Mouse (Mus musculus) lung, postnatal 25 days (tissue): ENCODE measurements around the gene Olfr1164.

Experiments used
- DNase-seq: peaks from one replicate; pipeline ENCODE4 v3.0.0; 2022; ENCODE audit warnings: low spot score

Olfr1164 gene

GRCm38 (mm10) chr2:88093866-88094265, at the start of gene Olfr1164:
Olfr1164 (minus strand) TSS chr2:88093966.
- no peak for DNase-seq

GRCm38 (mm10) chr2:88128172-88128571, 34.4 kb upstream of the Olfr1164 start, which contains the start of gene Olfr1166:
Olfr1166 (minus strand) TSS chr2:88128272.
- DNase-seq: no peak

DNA sequence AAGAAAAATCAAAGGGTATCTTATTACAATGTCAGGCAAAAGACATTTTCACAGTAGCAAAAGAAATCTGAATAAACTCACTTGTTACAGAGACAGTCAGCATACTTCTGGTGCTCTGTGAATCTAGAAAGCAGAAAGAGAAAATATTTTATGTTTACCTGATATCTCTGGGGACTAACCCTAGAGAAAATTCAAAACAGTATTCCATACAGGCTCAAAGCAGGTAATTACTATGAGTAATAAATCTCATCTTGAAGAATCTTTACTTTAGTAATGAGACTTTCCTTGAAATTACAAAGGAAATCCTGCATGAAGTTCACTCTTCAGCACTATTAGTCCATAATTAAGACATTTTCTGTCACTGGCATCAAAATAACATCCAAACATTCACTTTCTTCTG, 22.0 kb downstream of the Olfr1164 start, which contains the start of gene Olfr1163:
Olfr1163 (minus strand) TSS at position 101 of the 400 bp plus-strand sequence.
- no peak for DNase-seq

- no peak for DNase-seq
Measured at GRCm38 (mm10) chr2:88063587-88063986, 30.2 kb downstream of the Olfr1164 start.

- DNase-seq: no peak
Measured at GRCm38 (mm10) chr2:88051029-88051428, 42.7 kb downstream of the Olfr1164 start, which contains the start of gene Olfr1162. Olfr1162 (minus strand) TSS chr2:88051129.
